Mouse (Mus musculus): Measurements from ENCODE around the gene Zfp60. TPM values are rescaled to one million over a fixed set of nuclear protein-coding genes. Genes with fewer than 3 reads are reported as not detected.
A peak's percentile ranks its signal among the peaks of the same experiment; 100 is the strongest.

The Zfp60 gene
- polyA plus RNA-seq, 1 experiment from 2014 or later, result 126 TPM

DNA sequence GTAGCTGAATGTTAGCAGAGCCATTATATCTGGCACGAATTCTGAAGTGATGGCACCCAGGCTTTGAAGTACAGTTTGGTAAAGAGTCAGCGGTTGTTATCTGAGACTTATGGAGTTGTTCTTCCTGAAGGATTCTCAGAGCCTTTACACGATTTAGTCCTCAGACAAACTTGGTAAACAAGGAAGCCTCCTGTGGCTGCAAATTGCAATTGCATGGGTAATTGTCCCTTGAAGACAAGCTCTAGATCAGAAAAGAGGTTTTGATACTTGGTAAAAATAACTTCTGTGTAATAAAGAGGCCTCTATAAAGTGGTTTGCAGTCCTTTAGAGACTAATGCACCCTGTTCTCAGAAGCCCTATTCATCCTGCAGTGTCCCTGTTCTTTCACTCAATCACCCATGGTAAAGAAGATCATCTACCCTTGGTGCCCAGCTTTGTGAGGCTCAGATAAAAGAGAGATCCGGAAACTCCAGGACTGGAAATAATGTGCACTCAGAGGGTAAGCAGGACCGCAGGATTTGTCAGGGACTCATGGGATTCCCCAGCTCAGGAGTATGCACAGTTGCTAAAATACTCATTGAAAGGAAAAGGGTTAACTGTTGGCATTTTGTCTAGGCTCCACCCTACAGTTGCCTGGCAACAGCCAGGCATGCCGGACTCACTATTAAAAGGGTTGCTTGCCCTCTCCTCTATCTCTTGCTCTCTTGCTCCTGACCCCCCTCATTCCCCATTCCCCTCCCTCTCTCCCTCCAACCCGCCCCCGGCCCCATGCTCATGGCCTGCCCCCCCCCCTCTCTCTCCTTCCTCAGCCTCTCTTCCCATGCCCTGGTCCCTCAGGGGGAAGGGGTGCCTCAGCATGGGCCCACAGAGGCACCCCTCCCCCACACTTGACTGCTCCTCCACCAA is 67.0 kb downstream of the Zfp60 start:
- Histone ChIP-seq H3K4me1 (peaks cover 8% of the 10 kb centered on the region; the same call in 1 of the 2 replicates), H3K9ac (replicated peaks) (no peak overlapping the region), H3K36me3 (no peaks in the 10 kb centered on the region), H3K27me3 (no peaks in the 10 kb centered on the region), H3K4me3 (no peak overlapping the region), H3K27ac (replicated peaks) (peak overlapping the region; percentile 5; the same call in 1 of the 2 replicates), H3K9me3 (no peaks in the 10 kb centered on the region), H3K4me2 (replicated peaks) (peak overlapping the region; percentile 22; the same call in 1 of the 2 replicates)
- ATAC-seq (replicated peaks), result peak; percentile 67; the same call in 1 of the 2 replicates
- WGBS, result 19% methylated on average over 7 of the region's 8 CpGs

DNA sequence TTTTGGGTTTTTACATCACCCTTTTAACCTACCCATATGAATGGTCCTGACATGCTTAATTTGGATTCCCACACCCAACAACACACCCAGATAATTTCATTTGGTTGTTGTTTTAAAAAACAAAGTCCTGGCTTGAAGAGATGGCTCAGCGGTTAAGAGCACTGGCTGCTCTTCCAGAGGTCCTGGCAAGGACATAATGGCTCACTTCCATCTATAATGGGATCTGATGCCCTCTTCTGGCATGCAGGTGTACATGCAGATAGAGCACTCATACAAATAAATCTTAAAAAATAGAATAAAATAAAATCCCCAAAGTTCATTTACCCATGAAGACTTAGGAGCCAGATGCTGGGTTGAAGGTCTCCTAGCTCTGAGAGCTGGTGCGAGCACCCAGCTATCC is 69.9 kb downstream of the Zfp60 start:
- Histone ChIP-seq H3K4me3 (no peak overlapping the region), H3K4me1 (peaks cover 22% of the 10 kb centered on the region), H3K4me2 (replicated peaks) (no peak overlapping the region), H3K27ac (replicated peaks) (no peak overlapping the region), H3K36me3 (no peaks in the 10 kb centered on the region), H3K9ac (replicated peaks) (no peak overlapping the region), H3K9me3 (no peaks in the 10 kb centered on the region), H3K27me3 (no peaks in the 10 kb centered on the region)
- ATAC-seq (replicated peaks), result no peak
- WGBS, result 52% methylated on average over 2 of the region's 2 CpGs

DNA sequence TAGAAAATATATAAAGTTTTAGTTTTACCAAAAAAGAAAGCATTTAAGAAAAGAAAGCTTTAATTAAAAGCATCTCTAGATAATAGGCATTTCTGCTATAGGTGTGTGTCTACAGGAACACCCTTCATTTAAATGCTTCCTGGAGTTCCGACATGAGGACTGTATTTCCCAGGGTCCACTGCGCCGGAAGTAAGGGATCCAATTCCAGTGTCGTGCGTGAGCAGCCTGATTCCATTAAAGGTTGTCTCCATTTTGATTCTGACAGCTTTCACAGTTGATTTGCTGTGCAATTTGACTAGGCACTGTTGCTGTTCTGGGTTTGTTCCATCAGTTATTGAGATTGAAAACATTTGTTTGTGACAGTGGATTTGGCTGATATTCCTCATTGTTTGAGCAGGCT is 71.8 kb downstream of the Zfp60 start:
- Histone ChIP-seq H3K4me2 (replicated peaks) (no peak overlapping the region), H3K27me3 (no peaks in the 10 kb centered on the region), H3K27ac (replicated peaks) (no peak overlapping the region), H3K9ac (replicated peaks) (no peak overlapping the region), H3K4me1 (peaks cover 25% of the 10 kb centered on the region), H3K9me3 (no peaks in the 10 kb centered on the region), H3K4me3 (no peak overlapping the region), H3K36me3 (no peaks in the 10 kb centered on the region; the same call in 1 of the 2 replicates)
- no peak for ATAC-seq (replicated peaks)
- WGBS, result 67% methylated on average over 5 of the region's 5 CpGs

Other genes starting within 250 kb of the Zfp60 start
- 6.4 and 8.3 TPM in 2 replicates for gene Sertad1, start 244.5 kb upstream of the Zfp60 start, polyA plus RNA-seq (2015; fragmentation: Nextera tagmentation; extraction: Ambion mirVana)
- 1.1 and 1.3 TPM in 2 replicates for gene Prx, start 232.1 kb upstream of the Zfp60 start, polyA plus RNA-seq (2015; fragmentation: Nextera tagmentation; extraction: Ambion mirVana)
- 0.42 and 0.43 TPM in 2 replicates for gene Hipk4, start 208.1 kb upstream of the Zfp60 start, polyA plus RNA-seq (2015; fragmentation: Nextera tagmentation; extraction: Ambion mirVana)
- 95.7 and 106 TPM in 2 replicates for gene Pld3, start 178.2 kb upstream of the Zfp60 start, polyA plus RNA-seq (2015; fragmentation: Nextera tagmentation; extraction: Ambion mirVana)
- 36.9 and 38.9 TPM in 2 replicates for gene 2310022A10Rik, start 178.2 kb upstream of the Zfp60 start, polyA plus RNA-seq (2015; fragmentation: Nextera tagmentation; extraction: Ambion mirVana)
- 94.2 and 97.1 TPM in 2 replicates for gene Akt2, start 139.8 kb upstream of the Zfp60 start, polyA plus RNA-seq (2015; fragmentation: Nextera tagmentation; extraction: Ambion mirVana)
- 64.1 and 66.2 TPM in 2 replicates for gene Ttc9b, start 77.5 kb upstream of the Zfp60 start, polyA plus RNA-seq (2015; fragmentation: Nextera tagmentation; extraction: Ambion mirVana)
- 15.1 and 16.9 TPM in 2 replicates for gene Map3k10, start 56.8 kb upstream of the Zfp60 start, polyA plus RNA-seq (2015; fragmentation: Nextera tagmentation; extraction: Ambion mirVana)
- 11.5 and 14.2 TPM in 2 replicates for gene Zfp607b, start 42.0 kb upstream of the Zfp60 start, polyA plus RNA-seq (2015; fragmentation: Nextera tagmentation; extraction: Ambion mirVana)
- gene Zfp626, start 75.8 kb downstream of the Zfp60 start, polyA plus RNA-seq (2015; fragmentation: Nextera tagmentation; extraction: Ambion mirVana), result 2.8 and 3.0 TPM in 2 replicates
- gene Zfp59, start 107.2 kb downstream of the Zfp60 start, polyA plus RNA-seq (2015; fragmentation: Nextera tagmentation; extraction: Ambion mirVana), result 12.0 and 12.7 TPM in 2 replicates
- gene Zfp607a, start 126.1 kb downstream of the Zfp60 start, polyA plus RNA-seq (2015; fragmentation: Nextera tagmentation; extraction: Ambion mirVana), result 1.3 and 1.5 TPM in 2 replicates
- gene Zfp974, start 198.1 kb downstream of the Zfp60 start, polyA plus RNA-seq (2015; fragmentation: Nextera tagmentation; extraction: Ambion mirVana), result 17.4 and 18.0 TPM in 2 replicates
- 33.5 and 33.8 TPM in 2 replicates for gene Zfp780b, start 247.8 kb downstream of the Zfp60 start, polyA plus RNA-seq (2015; fragmentation: Nextera tagmentation; extraction: Ambion mirVana)